1 mouse cellular context compared by ENCODE assay signal in genomic region chr2:163602101-163602971, GRCm38 (mm10).
TF ChIP-seq lines count a peak whose summit lies in the region.

Gene Ttpal, plus strand, starts transcription at chr2:163602314.

TF ChIP-seq in CH12.LX, 34 proteins besides CTCF, POLR2A, EP300 and RAD21 (continued from another document):
- TF ChIP-seq NRF1 (IDR thresholded peaks at IDR 0.05; ENCODE audit: low read depth, low read length) (peak; percentile 85), JUND (conservative IDR thresholded peaks at IDR 0.05; ENCODE audit: low read depth, low read length) (no peak), TBP (conservative IDR thresholded peaks at IDR 0.05; ENCODE audit: low read depth, low read length) (peak; percentile 64; the same call in 1 of the 2 replicates), MAZ (IDR thresholded peaks at IDR 0.05; ENCODE audit: low read depth, low read length) (peak; percentile 82), RCOR1 (conservative IDR thresholded peaks at IDR 0.05; ENCODE audit: low read depth, low read length) (no peak; the same call in 1 of the 2 replicates), TCF12 (IDR thresholded peaks at IDR 0.05; ENCODE audit: low read depth, low read length) (peak; percentile 92), BHLHE40 (IDR thresholded peaks at IDR 0.05; ENCODE audit: low read depth, low read length) (peak; percentile 60), MXI1 (IDR thresholded peaks at IDR 0.05; ENCODE audit: low read depth, low read length) (peak; percentile 89)
TF ChIP-seq in CH12.LX: peak in this region for 22.
